Mouse (Mus musculus): ENCODE measurements at regions not wholly inside any gene's neighbourhood (a gene's known extent, or its start where the extent isn't known, plus 50 kb on each side); places are given as distances from the start of the nearest gene placed in this dataset.

GRCm38 (mm10) chr8:107642241-107642640, 54.0 kb upstream of the Psmd7 start:
- no peaks in the 10 kb centered on the region for H3K4me1 ChIP-seq (replicated peaks)
- H3K36me3 ChIP-seq, result no peaks in the 10 kb centered on the region
- no peak overlapping the region for H3K4me3 ChIP-seq
- WGBS, result 89% methylated on average over 8 of the region's 8 CpGs
- H3K27me3 ChIP-seq, result no peaks in the 10 kb centered on the region
- no peaks in the 10 kb centered on the region for H3K9me3 ChIP-seq
- no peak overlapping the region for H3K4me2 ChIP-seq
- no peak overlapping the region for H3K9ac ChIP-seq
- H3K27ac ChIP-seq, result no peak overlapping the region
- ATAC-seq (ENCODE audit: low FRiP score), result no peak

GRCm38 (mm10) chr8:107647936-107648335, 59.7 kb upstream of the Psmd7 start:
- Histone ChIP-seq H3K4me1 (replicated peaks) (peaks cover 10% of the 10 kb centered on the region), H3K9me3 (no peaks in the 10 kb centered on the region), H3K4me2 (no peak overlapping the region), H3K9ac (no peak overlapping the region), H3K27me3 (no peaks in the 10 kb centered on the region), H3K4me3 (no peak overlapping the region), H3K27ac (no peak overlapping the region), H3K36me3 (no peaks in the 10 kb centered on the region)
- ATAC-seq (ENCODE audit: low FRiP score), result no peak
- 91% methylated on average over 8 of the region's 8 CpGs for WGBS

- WGBS, result 87% methylated on average over 9 of the region's 9 CpGs
- Histone ChIP-seq H3K4me3 (no peak overlapping the region), H3K36me3 (no peaks in the 10 kb centered on the region), H3K4me1 (replicated peaks) (peaks cover 10% of the 10 kb centered on the region), H3K9ac (no peak overlapping the region), H3K4me2 (no peak overlapping the region), H3K27me3 (no peaks in the 10 kb centered on the region), H3K9me3 (no peaks in the 10 kb centered on the region), H3K27ac (no peak overlapping the region)
- no peak for ATAC-seq (ENCODE audit: low FRiP score)
Observed at GRCm38 (mm10) chr8:107650306-107650705, 62.0 kb upstream of the Psmd7 start.

GRCm38 (mm10) chr8:107651424-107651823, 63.2 kb upstream of the Psmd7 start:
- Histone ChIP-seq H3K9me3 (no peaks in the 10 kb centered on the region), H3K36me3 (no peaks in the 10 kb centered on the region), H3K4me3 (no peak overlapping the region), H3K4me1 (replicated peaks) (peaks cover 10% of the 10 kb centered on the region), H3K27ac (no peak overlapping the region), H3K27me3 (no peaks in the 10 kb centered on the region), H3K9ac (no peak overlapping the region), H3K4me2 (peak overlapping the region; percentile 42)
- 53% methylated on average over 11 of the region's 11 CpGs for WGBS
- no peak for ATAC-seq (ENCODE audit: low FRiP score)

GRCm38 (mm10) chr8:107652226-107652625, 64.0 kb upstream of the Psmd7 start:
- Histone ChIP-seq H3K4me3 (no peak overlapping the region), H3K27me3 (no peaks in the 10 kb centered on the region), H3K36me3 (no peaks in the 10 kb centered on the region), H3K9ac (no peak overlapping the region), H3K27ac (no peak overlapping the region), H3K4me1 (replicated peaks) (peaks cover 10% of the 10 kb centered on the region), H3K4me2 (no peak overlapping the region), H3K9me3 (no peaks in the 10 kb centered on the region)
- WGBS, result 73% methylated on average over 8 of the region's 8 CpGs
- no peak for ATAC-seq (ENCODE audit: low FRiP score)

- H3K27ac ChIP-seq, result no peak overlapping the region
- peaks cover 10% of the 10 kb centered on the region for H3K4me1 ChIP-seq (replicated peaks)
- H3K36me3 ChIP-seq, result no peaks in the 10 kb centered on the region
- no peak overlapping the region for H3K4me3 ChIP-seq
- no peak overlapping the region for H3K4me2 ChIP-seq
- ATAC-seq (ENCODE audit: low FRiP score), result no peak
- no peaks in the 10 kb centered on the region for H3K27me3 ChIP-seq
- H3K9ac ChIP-seq, result no peak overlapping the region
- WGBS, result 95% methylated on average over 10 of the region's 10 CpGs
- no peaks in the 10 kb centered on the region for H3K9me3 ChIP-seq
Observed at GRCm38 (mm10) chr8:107653711-107654110, 65.4 kb upstream of the Psmd7 start.

- peaks cover 7% of the 10 kb centered on the region for H3K4me1 ChIP-seq (replicated peaks)
- no peak overlapping the region for H3K4me3 ChIP-seq
- H3K27ac ChIP-seq, result no peak overlapping the region
- H3K27me3 ChIP-seq, result no peaks in the 10 kb centered on the region
- ATAC-seq (ENCODE audit: low FRiP score), result no peak
- WGBS, result 77% methylated on average over 5 of the region's 5 CpGs
- H3K9ac ChIP-seq, result no peak overlapping the region
- H3K36me3 ChIP-seq, result no peaks in the 10 kb centered on the region
- H3K4me2 ChIP-seq, result no peak overlapping the region
- no peaks in the 10 kb centered on the region for H3K9me3 ChIP-seq
Observed at GRCm38 (mm10) chr8:107656622-107657021, 68.4 kb upstream of the Psmd7 start.

- Histone ChIP-seq H3K36me3 (no peaks in the 10 kb centered on the region), H3K27ac (no peak overlapping the region), H3K27me3 (no peaks in the 10 kb centered on the region), H3K4me3 (no peak overlapping the region), H3K4me2 (no peak overlapping the region), H3K9ac (no peak overlapping the region), H3K4me1 (replicated peaks) (no peaks in the 10 kb centered on the region), H3K9me3 (no peaks in the 10 kb centered on the region)
- no peak for ATAC-seq (ENCODE audit: low FRiP score)
- WGBS, result 92% methylated on average over 4 of the region's 4 CpGs
Observed at GRCm38 (mm10) chr8:107657741-107658140, 69.5 kb upstream of the Psmd7 start.

- no peak overlapping the region for H3K9ac ChIP-seq
Observed at GRCm38 (mm10) chr8:107658386-107658785, 70.1 kb upstream of the Psmd7 start.

GRCm38 (mm10) chr8:107660624-107661023, 72.4 kb upstream of the Psmd7 start:
- no peak for ATAC-seq (ENCODE audit: low FRiP score)
- H3K4me3 ChIP-seq, result no peak overlapping the region
- H3K27me3 ChIP-seq, result no peaks in the 10 kb centered on the region
- no peaks in the 10 kb centered on the region for H3K4me1 ChIP-seq (replicated peaks)
- no peak overlapping the region for H3K27ac ChIP-seq
- H3K36me3 ChIP-seq, result no peaks in the 10 kb centered on the region
- no peak overlapping the region for H3K4me2 ChIP-seq
- 93% methylated on average over 6 of the region's 6 CpGs for WGBS
- no peaks in the 10 kb centered on the region for H3K9me3 ChIP-seq
- no peak overlapping the region for H3K9ac ChIP-seq

More at GRCm38 (mm10) chr8:107658386-107658785, 70.1 kb upstream of the Psmd7 start:
- WGBS, result 94% methylated on average over 6 of the region's 6 CpGs
- Histone ChIP-seq H3K36me3 (no peaks in the 10 kb centered on the region), H3K4me3 (no peak overlapping the region), H3K4me2 (no peak overlapping the region), H3K27me3 (no peaks in the 10 kb centered on the region), H3K27ac (no peak overlapping the region), H3K4me1 (replicated peaks) (no peaks in the 10 kb centered on the region), H3K9me3 (no peaks in the 10 kb centered on the region)
- ATAC-seq (ENCODE audit: low FRiP score), result no peak

- Histone ChIP-seq H3K9me3 (no peaks in the 10 kb centered on the region), H3K27me3 (no peaks in the 10 kb centered on the region), H3K36me3 (no peaks in the 10 kb centered on the region), H3K9ac (no peak overlapping the region), H3K4me3 (no peak overlapping the region), H3K4me1 (replicated peaks) (peaks cover 11% of the 10 kb centered on the region), H3K27ac (no peak overlapping the region), H3K4me2 (no peak overlapping the region)
- 88% methylated on average over 5 of the region's 5 CpGs for WGBS
- ATAC-seq (ENCODE audit: low FRiP score), result no peak
Observed at GRCm38 (mm10) chr8:107669608-107670007, 81.3 kb upstream of the Psmd7 start.

GRCm38 (mm10) chr8:107671471-107671870, 83.2 kb upstream of the Psmd7 start:
- peaks cover 11% of the 10 kb centered on the region for H3K4me1 ChIP-seq (replicated peaks)
- no peak overlapping the region for H3K9ac ChIP-seq
- 0 out of 2 replicates have a peak, but pooled peaks have one; percentile 63 for ATAC-seq (ENCODE audit: low FRiP score)
- H3K27me3 ChIP-seq, result no peaks in the 10 kb centered on the region
- no peak overlapping the region for H3K4me3 ChIP-seq
- H3K27ac ChIP-seq, result peak overlapping the region; percentile 58
- no peaks in the 10 kb centered on the region for H3K36me3 ChIP-seq
- H3K9me3 ChIP-seq, result no peaks in the 10 kb centered on the region
- WGBS, result 27% methylated on average over 8 of the region's 8 CpGs
- H3K4me2 ChIP-seq, result no peak overlapping the region

GRCm38 (mm10) chr8:107672691-107673090, 84.4 kb upstream of the Psmd7 start:
- no peaks in the 10 kb centered on the region for H3K27me3 ChIP-seq
- H3K4me2 ChIP-seq, result no peak overlapping the region
- H3K4me1 ChIP-seq (replicated peaks), result peaks cover 11% of the 10 kb centered on the region
- no peak overlapping the region for H3K9ac ChIP-seq
- H3K4me3 ChIP-seq, result no peak overlapping the region
- ATAC-seq (ENCODE audit: low FRiP score), result no peak
- H3K9me3 ChIP-seq, result no peaks in the 10 kb centered on the region
- H3K36me3 ChIP-seq, result no peaks in the 10 kb centered on the region
- WGBS, result 95% methylated on average over 6 of the region's 6 CpGs
- H3K27ac ChIP-seq, result no peak overlapping the region

Measured in hindbrain, embryonic 13.5 days (tissue).